Mouse (Mus musculus) hematopoietic stem cell, adult 5-6 weeks (primary cell): Measurements from ENCODE around the gene Ntf3. TPM values are rescaled to one million over a fixed set of nuclear protein-coding genes. Genes with fewer than 3 reads are reported as not detected.
A peak's percentile ranks its signal among the peaks of the same experiment; 100 is the strongest.

ENCODE experiments used
- ATAC-seq, 2 experiments: fragments of 125-278 bp in 1 of 2; replicated peaks in 1 of 2; 2 replicates each; pipeline ENCODE4 v1.8.0; 2016 to 2017; ENCODE audit warnings: inconsistent platforms in 2 of 2, mild to moderate bottlenecking in 2 of 2, moderate number of reproducible peaks in 2 of 2, low read depth in 1 of 2, moderate TSS enrichment in 1 of 2; ENCODE audit not compliant: low FRiP score in 2 of 2, poor library complexity in 2 of 2, severe bottlenecking in 2 of 2, insufficient read depth in 1 of 2, low TSS enrichment in 1 of 2
- total RNA-seq: library from RNA; stranded (forward); fragments of 172-1452, 232-1000 nt; gene quantifications from 2 replicates; pipeline ENCODE4 v1.2.3, GENCODE M21; 2017

Gene Ntf3
- total RNA-seq = not detected in 2 replicates

- peak in 1 of 2 experiments; percentile 18; a peak in 1 of 4 replicates for ATAC-seq
Measured at GRCm38 (mm10) chr6:126166548-126167207, at the start of gene Ntf3. TSS of gene Ntf3 (minus strand) at chr6:126166910.

DNA sequence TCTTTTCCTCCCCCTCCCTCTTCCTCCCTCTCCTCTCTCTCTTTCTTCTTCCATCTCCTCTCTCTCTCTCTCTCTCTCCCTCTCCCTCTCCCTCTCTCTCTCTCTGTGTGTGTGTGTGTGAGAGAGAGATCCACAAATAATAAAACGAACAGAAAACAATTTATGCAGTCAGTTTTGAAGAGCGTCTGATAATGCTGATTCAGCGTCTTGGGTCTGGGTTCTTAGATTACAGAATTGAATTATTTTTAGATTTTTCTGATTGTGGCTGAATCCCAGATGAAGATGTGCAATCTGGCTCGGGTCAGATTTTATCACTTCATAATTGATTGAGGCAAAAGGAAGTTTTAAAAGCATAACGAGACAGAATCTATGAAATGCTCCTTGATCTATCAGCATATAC, 46.6 kb upstream of the Ntf3 start:
- ATAC-seq = no peak

- ATAC-seq = no peak
Measured at GRCm38 (mm10) chr6:126203366-126203765, 36.7 kb upstream of the Ntf3 start.

GRCm38 (mm10) chr6:126202959-126203358, 36.2 kb upstream of the Ntf3 start:
- no peak for ATAC-seq

- ATAC-seq = no peak
Measured at GRCm38 (mm10) chr6:126201721-126202120, 35.0 kb upstream of the Ntf3 start.

DNA sequence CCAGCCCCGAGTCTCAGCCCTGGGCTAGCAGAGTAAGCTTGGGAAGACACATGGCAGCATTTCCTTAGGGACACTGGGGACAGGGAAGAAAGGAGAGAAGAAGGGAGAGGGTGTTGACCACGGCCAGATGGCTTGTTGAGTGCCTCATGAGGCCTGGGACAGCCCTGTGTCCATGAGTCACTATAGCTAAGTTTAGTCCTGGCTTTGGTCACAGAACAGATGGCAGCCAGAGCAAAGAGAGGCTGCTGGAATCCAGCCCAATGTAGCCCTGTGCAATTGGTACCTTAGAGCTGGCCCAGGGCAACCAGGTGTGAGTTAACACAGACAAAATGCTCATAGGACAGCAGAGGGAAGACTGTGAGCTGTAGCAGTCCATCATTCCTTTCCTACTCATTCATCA, 33.2 kb upstream of the Ntf3 start:
- no peak for ATAC-seq

DNA sequence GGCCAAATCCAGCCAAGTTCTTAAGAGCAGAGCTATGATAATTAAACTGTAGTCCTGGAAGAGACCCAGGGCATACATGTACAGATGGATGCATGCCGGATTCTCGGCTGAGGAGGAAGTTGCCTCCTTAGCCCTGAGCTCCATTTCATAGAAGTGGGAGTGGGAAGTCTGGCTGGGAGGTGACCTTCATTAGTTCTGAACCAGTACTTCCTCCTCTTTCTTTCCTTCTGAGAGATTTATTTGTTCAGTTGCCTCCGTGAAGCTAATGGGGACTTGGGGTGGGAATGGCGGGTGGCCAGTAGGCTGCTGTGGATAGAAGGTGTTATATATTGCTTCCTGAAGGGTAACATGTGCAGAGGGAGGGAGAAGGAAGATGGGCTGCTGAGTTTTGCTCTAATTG, 28.1 kb upstream of the Ntf3 start:
- no peak for ATAC-seq

DNA sequence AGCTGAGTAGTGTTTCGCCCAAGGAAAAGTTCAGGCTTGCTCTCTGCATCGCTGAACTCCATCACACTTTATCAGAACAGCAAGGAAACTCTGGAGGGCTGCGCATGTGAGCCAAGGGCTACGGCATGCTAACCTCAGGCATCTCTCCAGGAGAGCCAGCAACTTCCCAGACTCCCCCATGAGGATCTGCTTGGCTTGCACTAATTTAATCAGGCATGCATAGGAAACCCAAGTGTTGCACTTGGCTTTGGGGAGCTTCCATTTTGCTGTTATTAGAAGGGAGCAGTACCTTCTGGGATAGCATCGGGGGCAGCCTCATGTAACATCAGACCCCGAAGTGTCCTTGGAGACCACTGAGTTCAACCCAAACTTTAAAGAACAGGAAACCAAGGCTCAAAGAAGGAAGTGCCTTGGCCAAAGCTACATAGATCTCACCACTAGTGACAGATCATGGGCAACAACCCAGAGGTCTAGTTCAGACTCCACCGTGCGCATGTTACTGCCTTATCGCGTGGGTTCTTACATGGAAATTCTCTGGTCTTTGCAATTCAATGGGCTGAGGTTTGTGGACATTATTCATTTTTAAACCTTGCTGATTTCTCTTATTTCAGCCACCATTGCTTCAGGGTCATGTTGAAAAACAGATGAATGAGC, 23.6 kb upstream of the Ntf3 start:
- ATAC-seq = peak; percentile 87 to 90

- no peak for ATAC-seq
Measured at GRCm38 (mm10) chr6:126187400-126187799, 20.7 kb upstream of the Ntf3 start.

GRCm38 (mm10) chr6:126186116-126186515, 19.4 kb upstream of the Ntf3 start:
- ATAC-seq = no peak

DNA sequence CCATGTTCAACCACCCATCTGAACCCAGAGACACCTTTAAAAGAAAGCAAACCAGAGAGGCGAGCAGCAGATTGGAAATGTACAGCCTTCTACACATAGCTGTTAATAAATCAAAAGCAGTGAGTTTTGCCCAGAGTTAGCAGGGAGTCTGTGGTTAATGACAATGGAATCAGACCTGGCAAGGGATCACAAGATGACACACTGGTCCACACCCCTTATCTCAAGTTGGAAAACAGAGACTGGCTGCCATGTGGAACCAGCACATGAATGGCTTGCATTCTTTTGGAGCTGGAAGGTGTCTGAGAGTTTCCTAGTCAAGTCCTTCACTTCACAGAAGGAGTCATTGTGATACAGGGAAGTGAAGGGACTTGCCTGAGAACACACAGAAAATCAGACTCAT, 5.4 kb upstream of the Ntf3 start:
- no peak for ATAC-seq

DNA sequence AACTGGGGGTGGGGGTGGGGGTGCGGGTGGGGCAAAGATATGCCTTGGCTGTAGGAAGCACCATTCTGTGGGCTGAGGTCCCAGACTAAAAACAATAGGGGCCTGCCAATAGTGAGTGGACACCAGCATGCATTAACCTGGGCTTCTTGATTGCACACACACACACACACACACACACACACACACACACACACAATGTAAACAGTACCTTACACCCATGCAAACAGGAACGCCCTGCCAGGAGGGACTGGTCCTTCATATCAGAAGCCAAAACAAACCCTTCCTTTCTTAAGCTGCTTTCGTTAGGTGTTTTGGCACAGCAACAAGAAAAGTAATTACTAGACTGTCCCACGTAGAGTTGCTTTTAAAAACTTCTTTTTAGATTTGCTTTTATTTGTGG, 4.1 kb upstream of the Ntf3 start:
- no peak for ATAC-seq

DNA sequence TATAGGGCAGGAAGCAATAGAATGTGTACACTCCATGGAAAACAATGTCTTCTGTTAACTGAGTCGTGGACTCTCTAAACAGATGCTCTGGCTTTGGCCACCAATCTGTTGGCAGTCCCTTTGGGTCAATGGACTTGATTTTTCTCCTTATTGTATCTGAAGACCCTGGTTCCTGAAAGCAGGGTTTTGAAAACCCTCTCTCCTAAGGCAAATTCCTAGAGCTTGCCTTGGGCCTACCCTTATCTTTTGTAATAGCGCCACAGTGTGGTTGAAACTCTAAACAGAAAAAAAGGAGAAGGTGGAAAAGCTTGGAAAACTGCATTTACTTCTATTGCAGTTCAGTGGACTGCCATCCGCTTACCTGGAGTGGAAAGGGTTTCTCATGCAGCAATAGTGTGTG, 1.0 kb upstream of the Ntf3 start:
- no peak for ATAC-seq

GRCm38 (mm10) chr6:126167208-126167590, 489 bp upstream of the Ntf3 start:
- no peak for ATAC-seq

- ATAC-seq = no peak
Measured at GRCm38 (mm10) chr6:126165591-126166155, 1.0 kb downstream of the Ntf3 start.

- ATAC-seq = peak in 1 of 2 experiments; percentile 11; a peak in 1 of 4 replicates
Measured at GRCm38 (mm10) chr6:126164781-126165180, 1.9 kb downstream of the Ntf3 start.

DNA sequence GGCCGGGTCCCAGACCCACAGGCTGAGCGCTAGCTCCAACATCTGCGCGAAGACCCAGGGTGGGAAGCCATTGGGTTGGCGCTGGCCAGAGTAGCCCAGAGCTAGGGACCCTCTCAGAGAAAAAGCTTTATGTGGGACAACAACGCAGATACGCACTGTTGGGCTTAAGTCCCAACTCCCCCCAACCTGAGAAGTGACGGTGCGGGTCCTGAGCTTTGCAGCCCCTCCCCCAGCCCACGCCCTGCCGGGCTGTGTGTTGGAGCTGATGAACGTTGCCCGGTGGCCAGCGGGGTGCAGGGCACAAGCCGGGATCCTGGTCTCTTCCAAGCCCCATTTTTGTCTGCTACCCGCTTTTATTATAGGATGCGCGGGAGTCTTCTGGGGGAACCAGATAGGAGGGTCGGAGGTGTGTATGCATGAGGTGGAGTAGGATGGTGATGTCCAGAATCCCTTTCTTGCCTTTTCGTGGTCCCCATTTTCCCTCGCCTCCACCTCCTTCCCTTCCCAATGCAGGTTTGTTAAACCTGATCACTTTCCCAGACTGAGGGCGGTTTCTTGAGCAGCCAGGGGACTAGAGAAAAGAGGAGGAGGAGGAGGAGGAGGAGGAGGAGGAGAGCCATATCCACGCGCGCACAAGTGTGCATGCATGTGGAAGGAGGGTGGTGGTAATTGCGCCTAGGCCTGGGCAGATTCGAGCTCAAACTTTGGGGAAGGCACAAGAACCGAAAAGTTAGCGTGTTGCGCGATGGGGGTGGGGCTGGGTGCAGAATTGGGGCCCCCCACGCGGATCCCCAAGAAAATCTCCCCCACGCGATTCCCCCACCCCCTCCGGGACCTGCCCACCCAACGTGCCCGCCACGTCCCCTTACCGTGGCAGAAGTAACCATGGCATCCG, 2.6 kb downstream of the Ntf3 start:
- ATAC-seq = no peak

DNA sequence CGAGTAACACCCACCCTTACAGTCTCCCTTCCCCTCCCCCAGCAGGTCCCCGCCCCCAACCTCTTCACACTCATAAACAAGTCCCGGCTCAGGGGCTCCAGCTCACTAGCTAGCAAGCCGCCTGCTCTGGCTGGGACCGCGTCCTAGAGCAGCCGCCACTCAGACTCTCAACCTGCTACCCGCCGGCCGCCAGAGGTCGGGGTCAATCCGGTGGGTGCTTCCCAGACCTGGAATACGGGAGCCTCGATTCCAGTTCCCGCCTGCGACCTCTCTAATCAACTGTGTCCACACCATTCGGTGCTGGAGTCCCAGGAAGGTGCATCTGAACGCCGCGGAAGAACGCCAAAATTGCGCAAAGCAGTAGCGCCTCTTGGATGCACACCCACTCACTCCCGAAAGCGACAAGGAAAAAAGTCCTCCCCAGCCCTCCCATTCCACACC, 3.5 kb downstream of the Ntf3 start:
- ATAC-seq = no peak
